Mouse (Mus musculus): ENCODE data around the gene Srp72. TPM values are rescaled to one million over a fixed set of nuclear protein-coding genes. Genes with fewer than 3 reads are reported as not detected.
"Not testable (repeated sequence)": the region's sequence is repeated elsewhere in the genome, so short reads cannot be mapped to it uniquely, and the experiment has no call there.

Srp72 gene
- polyA plus RNA-seq, 1 experiment = 17.4 TPM

GRCm38 (mm10) chr5:76959587-76959986, 14.9 kb upstream of the Srp72 start:
- WGBS = 65% methylated on average over 5 of the region's 5 CpGs
- no peak for DNase-seq (ENCODE audit: low read depth, low spot score)

DNA sequence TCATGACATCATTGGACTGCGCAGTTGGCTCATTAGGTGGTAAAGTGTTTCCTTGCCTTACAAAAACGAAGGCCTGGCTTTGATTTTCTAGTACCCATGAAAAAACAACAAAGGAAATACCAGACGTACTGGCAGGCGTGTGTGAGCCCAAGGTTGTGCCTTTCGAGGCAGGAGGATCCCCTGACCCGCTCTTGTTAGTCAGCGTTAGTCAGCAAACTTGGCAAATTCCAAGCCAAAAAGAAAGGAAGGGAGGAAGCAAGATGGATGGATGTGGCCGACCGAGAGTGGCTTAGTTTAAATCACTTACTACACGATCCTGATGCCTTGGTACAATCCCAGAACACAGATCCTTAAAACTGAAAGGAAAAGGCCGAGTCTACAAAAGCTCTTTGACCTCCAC, 11.9 kb upstream of the Srp72 start:
- no peak for DNase-seq (ENCODE audit: low read depth, low spot score)
- 77% methylated on average over 11 of the region's 11 CpGs for WGBS

DNA sequence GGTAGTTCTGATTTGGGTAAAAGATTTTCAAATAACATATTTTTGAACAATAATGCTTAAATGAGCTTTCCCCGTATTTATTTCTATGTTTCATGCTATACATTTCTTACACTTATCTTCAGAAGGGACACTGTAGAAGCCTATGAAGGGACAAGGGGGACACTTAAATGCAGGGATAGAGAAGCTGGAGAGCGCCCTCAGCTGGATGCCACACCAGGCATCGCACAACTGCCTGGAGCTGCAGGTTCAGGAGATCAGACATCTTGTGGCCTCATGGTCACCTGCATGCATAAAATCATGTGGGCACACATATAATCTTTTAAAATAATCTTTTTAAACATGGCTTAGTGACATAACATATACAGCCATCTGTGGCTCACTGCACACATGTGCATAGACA, 9.8 kb upstream of the Srp72 start:
- no peak for DNase-seq (ENCODE audit: low read depth, low spot score)
- WGBS = 97% methylated on average over 3 of the region's 3 CpGs

DNA sequence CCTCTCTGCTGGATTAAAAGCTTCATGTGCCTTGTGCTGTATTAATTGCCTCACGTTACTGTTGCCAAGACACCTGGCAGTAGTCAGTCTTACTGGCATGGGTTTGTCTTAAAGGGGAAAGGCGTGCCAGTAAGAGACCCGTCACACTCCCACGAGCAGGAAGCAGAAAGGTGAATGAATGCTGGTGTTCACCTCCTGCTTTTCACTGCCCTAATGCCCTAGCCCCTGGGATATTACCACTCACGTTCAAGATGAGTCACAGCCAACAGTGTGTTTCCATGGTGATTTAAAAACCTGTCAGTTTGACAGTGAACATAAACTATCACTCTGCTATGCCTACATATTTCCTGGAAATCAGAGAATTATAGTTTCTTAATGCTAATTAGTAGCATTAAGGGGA, 5.2 kb upstream of the Srp72 start:
- 43% methylated on average over 5 of the region's 5 CpGs for WGBS
- no peak for DNase-seq (ENCODE audit: low read depth, low spot score)

GRCm38 (mm10) chr5:76971115-76971514, 3.4 kb upstream of the Srp72 start:
- WGBS = 62% methylated on average over 1 of the region's 1 CpGs
- not testable (repeated sequence) for DNase-seq (ENCODE audit: low read depth, low spot score)

DNA sequence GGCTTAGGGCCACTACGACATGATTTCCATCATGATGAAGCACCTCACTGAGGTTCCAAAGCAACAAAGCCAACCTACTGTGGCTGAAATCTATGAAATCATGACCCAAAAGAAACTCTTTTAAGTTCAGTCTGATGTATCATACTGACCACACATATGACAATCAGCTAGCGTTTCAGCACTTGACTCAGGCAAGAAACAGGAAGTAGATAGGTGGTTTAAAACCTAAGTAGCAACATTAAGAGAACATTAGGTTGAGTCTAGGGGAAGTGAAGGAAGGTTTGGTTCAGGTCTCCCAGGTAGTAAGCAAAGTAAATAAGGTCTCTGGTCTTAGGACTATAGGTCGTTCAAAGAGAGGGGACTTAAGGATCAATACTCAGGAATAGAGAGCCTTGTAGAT, 995 bp upstream of the Srp72 start:
- DNase-seq (ENCODE audit: low read depth, low spot score) = no peak
- 52% methylated on average over 3 of the region's 3 CpGs for WGBS

- no peak for DNase-seq (ENCODE audit: low read depth, low spot score)
- WGBS = under 1% methylated on average over 17 of the region's 17 CpGs
Observed at GRCm38 (mm10) chr5:76974207-76974553, 303 bp upstream of the Srp72 start.

DNA sequence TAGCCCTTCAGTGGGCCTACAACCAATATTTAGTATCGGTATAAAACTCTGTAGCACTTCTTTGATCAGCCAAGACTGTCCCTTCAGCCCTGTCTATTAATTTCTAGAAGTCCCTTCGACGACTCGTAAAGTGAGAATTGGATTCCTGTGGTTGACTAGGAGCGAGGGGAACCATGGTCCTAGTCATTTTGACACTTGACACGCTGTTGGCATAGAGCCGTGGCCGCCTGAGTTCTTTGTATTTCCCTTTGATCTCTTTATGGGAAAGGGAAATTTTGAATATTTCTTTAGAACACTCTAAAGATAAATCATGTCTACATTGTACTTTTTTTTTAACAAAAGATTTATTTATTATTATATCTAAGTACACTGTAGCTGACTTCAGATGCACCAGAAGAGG, 1.3 kb downstream of the Srp72 start:
- 80% methylated on average over 8 of the region's 8 CpGs for WGBS
- DNase-seq (ENCODE audit: low read depth, low spot score) = no peak

- WGBS = 91% methylated on average over 11 of the region's 11 CpGs
- no peak for DNase-seq (ENCODE audit: low read depth, low spot score)
Observed at GRCm38 (mm10) chr5:76984015-76984414, 9.5 kb downstream of the Srp72 start.

DNA sequence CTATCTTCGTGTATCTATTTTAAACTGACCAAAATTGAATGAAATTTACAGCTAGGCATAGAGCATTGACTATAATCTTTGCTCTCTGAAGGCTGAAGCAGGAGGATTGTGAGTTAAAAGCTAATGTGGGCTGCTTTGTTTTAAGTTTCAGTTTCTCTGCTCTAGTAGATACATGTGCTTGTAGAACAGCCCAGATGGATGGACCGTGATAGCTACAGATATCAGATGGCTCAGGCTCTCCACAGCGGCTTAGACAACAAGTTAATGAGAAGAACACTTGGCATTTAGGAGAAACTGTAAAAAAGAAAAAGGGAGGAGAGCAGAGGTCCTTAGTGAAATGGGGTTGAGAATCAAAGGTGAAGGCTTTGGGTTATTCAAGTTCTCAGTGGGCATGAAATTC, 16.3 kb downstream of the Srp72 start:
- WGBS = 97% methylated on average over 3 of the region's 3 CpGs
- DNase-seq (ENCODE audit: low read depth, low spot score) = no peak

- 99% methylated on average over 5 of the region's 5 CpGs for WGBS
- DNase-seq (ENCODE audit: low read depth, low spot score) = no peak
Observed at GRCm38 (mm10) chr5:76993174-76993814, 18.8 kb downstream of the Srp72 start.

- DNase-seq (ENCODE audit: low read depth, low spot score) = no peak
- 40% methylated on average over 5 of the region's 5 CpGs for WGBS
Observed at GRCm38 (mm10) chr5:76998416-76998815, 23.9 kb downstream of the Srp72 start.

DNA sequence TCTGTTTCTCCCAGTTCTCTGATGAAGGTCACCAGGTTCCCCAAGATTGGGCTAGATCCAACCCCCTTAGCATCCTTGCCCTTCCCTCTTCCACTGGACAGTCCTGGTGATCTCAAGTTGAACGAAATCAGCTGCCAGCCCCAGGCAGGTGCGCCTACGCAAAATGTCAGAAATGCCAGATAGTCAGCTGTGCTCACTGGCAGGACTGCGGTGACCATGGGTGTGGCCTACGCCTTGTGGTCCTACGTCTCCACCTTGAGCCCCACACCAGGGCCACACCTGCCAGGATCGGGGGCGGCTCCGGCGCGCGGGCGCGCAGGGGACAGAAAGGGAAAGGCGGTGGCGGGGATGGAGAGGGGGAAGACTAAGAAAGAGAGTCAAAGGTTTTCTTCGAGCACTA, 26.7 kb downstream of the Srp72 start:
- no peak for DNase-seq (ENCODE audit: low read depth, low spot score)
- 92% methylated on average over 17 of the region's 17 CpGs for WGBS

- whole genome bisulfite sequencing = 92% methylated on average over 6 of the region's 6 CpGs
- no peak for DNase-seq (ENCODE audit: low read depth, low spot score)
Observed at GRCm38 (mm10) chr5:77004051-77004821, 29.8 kb downstream of the Srp72 start, which contains the start of gene Arl9. Gene Arl9, plus strand, starts transcription at chr5:77004055.

DNA sequence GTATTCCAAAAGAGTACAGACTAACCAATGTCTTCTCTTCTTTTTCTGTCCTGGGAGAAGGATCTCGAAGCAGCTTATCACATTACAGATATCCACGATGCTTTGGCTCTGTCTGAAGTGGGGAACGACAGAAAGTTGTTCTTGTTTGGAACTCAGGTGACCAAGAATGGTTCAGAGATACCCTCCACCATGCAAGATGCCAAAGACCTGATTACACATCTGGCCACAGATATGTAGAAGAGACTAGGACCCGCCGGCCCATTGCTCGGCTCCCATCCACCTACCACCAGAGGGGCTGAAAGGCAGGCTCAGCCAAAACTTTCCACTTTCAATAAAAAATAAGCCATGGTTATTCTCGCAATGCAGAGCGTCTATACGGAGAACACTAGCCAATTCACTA, 35.9 kb downstream of the Srp72 start:
- no peak for DNase-seq (ENCODE audit: low read depth, low spot score)
- 92% methylated on average over 9 of the region's 9 CpGs for WGBS

DNA sequence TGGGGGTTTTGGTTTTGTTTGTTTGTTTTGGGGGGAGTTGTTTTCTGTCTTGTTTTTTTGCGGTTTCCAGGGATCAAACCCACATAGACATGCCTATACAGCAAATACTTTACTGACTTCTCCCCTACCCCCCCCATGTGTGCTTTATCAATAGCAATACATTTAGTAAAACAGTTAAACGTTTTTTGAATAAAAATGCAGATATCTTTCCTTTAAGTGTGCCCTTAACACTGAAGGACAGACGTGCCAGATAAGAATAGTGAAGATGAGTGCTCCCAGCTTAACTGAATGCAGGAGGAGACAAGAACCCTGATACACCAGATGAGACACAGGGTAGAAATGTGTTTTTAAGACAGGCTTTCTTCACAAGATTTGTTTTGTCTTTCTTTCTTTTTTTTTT, 36.6 kb downstream of the Srp72 start:
- 65% methylated on average over 3 of the region's 3 CpGs for WGBS
- no peak for DNase-seq (ENCODE audit: low read depth, low spot score)

DNA sequence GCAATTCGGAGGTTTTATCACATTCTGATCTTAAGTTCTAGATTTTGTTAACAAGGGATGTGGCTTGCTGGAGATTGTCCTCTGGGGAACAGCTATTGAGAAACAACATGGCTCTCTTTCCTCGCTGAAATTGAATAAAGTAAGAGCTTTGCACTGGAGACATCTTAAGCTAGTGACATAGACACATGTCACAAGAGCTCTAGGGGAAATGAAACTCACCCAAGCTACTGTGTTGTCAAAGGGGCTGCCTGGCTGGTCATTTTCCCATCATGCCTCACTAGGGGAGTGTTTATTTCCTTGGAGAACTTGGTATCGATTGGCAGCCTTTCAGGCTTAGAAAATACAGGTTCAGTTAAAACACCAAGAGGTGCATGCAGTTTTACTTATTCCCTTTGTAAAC, 38.7 kb downstream of the Srp72 start:
- WGBS = 65% methylated on average over 3 of the region's 3 CpGs
- no peak for DNase-seq (ENCODE audit: low read depth, low spot score)

DNA sequence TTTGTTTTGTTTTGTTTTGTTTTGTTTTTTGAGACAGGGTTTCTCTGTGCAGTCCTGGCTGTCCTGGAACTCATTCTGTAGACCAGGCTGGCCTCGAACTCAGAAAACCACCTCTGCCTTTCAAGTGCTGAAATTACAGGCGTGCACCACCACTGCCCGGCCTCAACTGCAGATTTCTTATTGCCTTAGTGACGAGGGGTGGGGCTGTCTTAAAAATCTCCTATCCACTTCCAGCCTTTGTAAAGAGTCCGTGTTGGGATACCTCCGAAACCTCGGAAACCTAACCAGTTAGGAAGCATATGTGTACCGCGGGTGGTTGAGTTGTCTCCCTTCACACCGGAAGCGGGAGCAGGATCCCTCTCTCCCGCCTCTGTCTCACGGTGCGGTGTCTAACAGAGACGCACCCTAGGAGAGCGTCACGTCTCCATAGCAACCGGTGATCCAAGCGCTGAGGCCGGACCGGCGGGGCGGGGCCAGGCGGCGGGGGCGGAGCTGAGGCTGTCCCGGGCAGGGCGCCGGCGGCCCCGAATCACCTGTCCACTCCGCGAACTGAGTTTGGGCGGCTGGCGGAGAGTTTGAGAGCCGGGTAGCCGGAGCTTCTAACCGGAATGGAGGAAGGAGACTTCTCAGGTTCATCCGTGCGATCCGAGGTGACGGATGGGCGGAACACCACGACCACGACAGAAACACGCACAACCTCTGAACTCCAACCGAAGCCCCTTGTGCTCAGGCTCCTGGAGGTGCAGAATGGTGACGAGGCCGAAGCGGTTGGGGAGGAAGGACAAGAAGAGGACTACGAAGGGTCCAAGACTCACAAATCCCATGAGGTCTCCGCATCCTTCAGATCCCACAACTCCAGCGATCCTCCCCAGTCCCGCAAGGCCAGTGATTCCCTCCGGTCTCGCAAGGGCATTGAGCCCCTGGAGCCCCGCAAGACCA, 41.3 kb downstream of the Srp72 start, which contains the start of gene Thegl:
Gene Thegl (plus strand): TSS at position 480 of the 939 bp plus-strand sequence.
- WGBS = 16% methylated on average over 57 of the region's 57 CpGs
- peak; percentile 67 for DNase-seq (ENCODE audit: low read depth, low spot score)

DNA sequence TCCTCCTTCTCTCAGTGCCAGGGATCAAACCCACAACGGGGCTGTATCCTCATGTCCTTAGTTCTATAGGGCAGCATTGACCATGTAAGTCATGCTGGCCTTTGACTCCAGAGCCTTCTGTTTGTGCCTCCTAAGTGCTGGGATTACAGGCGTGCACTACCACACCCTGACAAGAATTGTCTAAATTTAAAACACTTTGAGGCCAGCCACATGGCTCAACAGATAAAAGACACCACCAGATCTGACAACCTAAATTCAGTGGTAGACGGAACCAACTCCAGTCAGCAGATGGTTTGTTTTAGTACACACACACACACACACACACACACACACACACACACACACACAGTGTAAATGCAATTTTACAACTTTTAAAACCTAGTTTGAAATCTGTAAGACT, 53.6 kb downstream of the Srp72 start:
- 63% methylated on average over 3 of the region's 3 CpGs for WGBS
- DNase-seq (ENCODE audit: low read depth, low spot score) = no peak

- 59% methylated on average over 5 of the region's 5 CpGs for WGBS
- DNase-seq (ENCODE audit: low read depth, low spot score) = peak; percentile 8
Observed at GRCm38 (mm10) chr5:77029735-77030134, 55.3 kb downstream of the Srp72 start.

All from large intestine, adult 2 months (tissue).